Comparison of ENCODE assay signal across 9 mouse cellular contexts in genomic region chr17:83271509-83271908, GRCm38 (mm10). TPM values are rescaled to one million over a fixed set of nuclear protein-coding genes. Genes with fewer than 3 reads are reported as not detected.
DNase-seq lines count a peak whose midpoint lies in the region; ATAC-seq and TF ChIP-seq lines count a peak whose summit lies in the region.
"Had no signal": no experiment of that assay in that cellular context is flagged by ENCODE, and none has a peak within 500 bp of the region (broad histone marks: within the 10 kb centered on the region; RNA-seq: fewer than 3 reads in every experiment).

No protein-coding gene starts in this region.

- WGBS in intestine, postnatal 0 days, result 6% methylated on average over 3 of the region's 3 CpGs
- under 1% methylated on average over 3 of the region's 3 CpGs for WGBS in intestine, embryonic 16.5 days
- 7% methylated on average over 3 of the region's 3 CpGs for WGBS in embryonic facial prominence, embryonic 11.5 days
- WGBS in kidney, postnatal 0 days, result under 1% methylated on average over 3 of the region's 3 CpGs

- peak; percentile 95 for TF ChIP-seq CTCF in intestine, postnatal 0 days (IDR thresholded peaks at IDR 0.05; ENCODE audit: low read depth)
- peak; percentile 95 for TF ChIP-seq CTCF in kidney, postnatal 0 days (IDR thresholded peaks at IDR 0.05; ENCODE audit: low read depth)

- H3K9me3 ChIP-seq in intestine, postnatal 0 days (ENCODE audit: control insufficient read depth), result no peaks in the 10 kb centered on the region
- H3K9me3 ChIP-seq in intestine, embryonic 16.5 days (ENCODE audit: control insufficient read depth, low read length), result no peaks in the 10 kb centered on the region
- no peaks in the 10 kb centered on the region for H3K9me3 ChIP-seq in embryonic facial prominence, embryonic 11.5 days (replicated peaks; ENCODE audit: control insufficient read depth, low read length)
- H3K9me3 ChIP-seq in kidney, postnatal 0 days (replicated peaks; ENCODE audit: low read length), result no peaks in the 10 kb centered on the region
- H3K9me3 ChIP-seq: neural tube, embryonic 13.5 days had no signal

- no peaks in the 10 kb centered on the region for H3K36me3 ChIP-seq in intestine, postnatal 0 days (ENCODE audit: control insufficient read depth, insufficient read depth)
- no peaks in the 10 kb centered on the region for H3K36me3 ChIP-seq in intestine, embryonic 16.5 days (ENCODE audit: control insufficient read depth, insufficient read depth, low read length)
- no peaks in the 10 kb centered on the region for H3K36me3 ChIP-seq in embryonic facial prominence, embryonic 11.5 days (replicated peaks; ENCODE audit: control insufficient read depth, insufficient read depth, low read depth, low read length)
- no peaks in the 10 kb centered on the region for H3K36me3 ChIP-seq in kidney, postnatal 0 days (ENCODE audit: insufficient read depth, low read length)
- H3K36me3 ChIP-seq: neural tube, embryonic 13.5 days had no signal

- H3K27ac ChIP-seq in intestine, postnatal 0 days (ENCODE audit: low read depth, low read length), result no peak overlapping the region
- no peak overlapping the region for H3K27ac ChIP-seq in intestine, embryonic 16.5 days (ENCODE audit: low read length)
- no peak overlapping the region for H3K27ac ChIP-seq in embryonic facial prominence, embryonic 11.5 days (replicated peaks; ENCODE audit: low read depth, low read length)
- H3K27ac ChIP-seq in kidney, postnatal 0 days, result no peak overlapping the region
- H3K27ac ChIP-seq: neural tube, embryonic 13.5 days had no signal

- ATAC-seq in intestine, postnatal 0 days, result no peak
- ATAC-seq in intestine, embryonic 16.5 days, result no peak
- ATAC-seq in embryonic facial prominence, embryonic 11.5 days (replicated peaks; ENCODE audit: insufficient number of reproducible peaks, low FRiP score, low TSS enrichment, low read depth), result no peak
- no peak for ATAC-seq in kidney, postnatal 0 days (replicated peaks; ENCODE audit: low FRiP score, low read depth)

- H3K9ac ChIP-seq in intestine, postnatal 0 days (ENCODE audit: low read depth, low read length), result no peak overlapping the region
- H3K9ac ChIP-seq in intestine, embryonic 16.5 days (ENCODE audit: low read depth, low read length), result no peak overlapping the region
- H3K9ac ChIP-seq in embryonic facial prominence, embryonic 11.5 days (replicated peaks; ENCODE audit: low read length), result no peak overlapping the region
- no peak overlapping the region for H3K9ac ChIP-seq in kidney, postnatal 0 days (ENCODE audit: low read depth, low read length)
- H3K9ac ChIP-seq: neural tube, embryonic 13.5 days had no signal

- no peak overlapping the region for H3K4me3 ChIP-seq in intestine, postnatal 0 days (ENCODE audit: low read depth, low read length)
- no peak overlapping the region for H3K4me3 ChIP-seq in intestine, embryonic 16.5 days (ENCODE audit: low read length)
- no peak overlapping the region for H3K4me3 ChIP-seq in embryonic facial prominence, embryonic 11.5 days (ENCODE audit: low read depth, low read length)
- no peak overlapping the region for H3K4me3 ChIP-seq in kidney, postnatal 0 days (replicated peaks; ENCODE audit: low read depth, low read length)
- H3K4me3 ChIP-seq: neural tube, embryonic 13.5 days had no signal

- peaks cover 6% of the 10 kb centered on the region; the same call in 1 of the 2 replicates for H3K4me1 ChIP-seq in intestine, postnatal 0 days (replicated peaks; ENCODE audit: control insufficient read depth, insufficient read depth, low read length)
- peaks cover 20% of the 10 kb centered on the region for H3K4me1 ChIP-seq in intestine, embryonic 16.5 days (ENCODE audit: control insufficient read depth, insufficient read depth, low read length)
- H3K4me1 ChIP-seq in embryonic facial prominence, embryonic 11.5 days (ENCODE audit: control insufficient read depth, insufficient read depth, low read length), result peaks cover 3% of the 10 kb centered on the region; the same call in 1 of the 2 replicates
- H3K4me1 ChIP-seq in kidney, postnatal 0 days (replicated peaks; ENCODE audit: insufficient read depth, low read length), result peaks cover 7% of the 10 kb centered on the region; the same call in 1 of the 2 replicates

- no peaks in the 10 kb centered on the region; the same call in 1 of the 2 replicates for H3K27me3 ChIP-seq in intestine, postnatal 0 days (replicated peaks; ENCODE audit: control insufficient read depth, insufficient read depth, low read length)
- H3K27me3 ChIP-seq in intestine, embryonic 16.5 days (replicated peaks; ENCODE audit: control insufficient read depth, insufficient read depth, low read length), result no peaks in the 10 kb centered on the region
- no peaks in the 10 kb centered on the region for H3K27me3 ChIP-seq in embryonic facial prominence, embryonic 11.5 days (ENCODE audit: control insufficient read depth, insufficient read depth, low read length)
- H3K27me3 ChIP-seq in kidney, postnatal 0 days (ENCODE audit: insufficient read depth, low read length), result 0 out of 2 replicates have a peak, but pooled peaks cover 6% of the 10 kb centered on the region
- H3K27me3 ChIP-seq: neural tube, embryonic 13.5 days had no signal

- DNase-seq in adrenal gland, postnatal 10 days, result peak; percentile 89
- peak; percentile 90 for DNase-seq in embryonic facial prominence, embryonic 11.5 days (ENCODE audit: low spot score)
- peak; percentile 92 for DNase-seq in kidney, postnatal 0 days (ENCODE audit: low spot score)
- DNase-seq in lung, adult 18-20 months, result peak; percentile 77 to 82
- DNase-seq in right cerebral cortex, adult 2 months (ENCODE audit: low spot score in 2 of 2), result peak; percentile 80 to 84
- DNase-seq in urinary bladder, postnatal 10 days (ENCODE audit: low spot score), result peak; percentile 58

- no peak overlapping the region for H3K4me2 ChIP-seq in intestine, postnatal 0 days (replicated peaks; ENCODE audit: low read depth)
- no peak overlapping the region for H3K4me2 ChIP-seq in intestine, embryonic 16.5 days (ENCODE audit: low read depth, low read length)
- no peak overlapping the region for H3K4me2 ChIP-seq in embryonic facial prominence, embryonic 11.5 days (ENCODE audit: low read depth, low read length)
- no peak overlapping the region for H3K4me2 ChIP-seq in kidney, postnatal 0 days (ENCODE audit: low read length)
- H3K4me2 ChIP-seq: neural tube, embryonic 13.5 days had no signal

RNA-seq across cellular contexts. Expression of gene Pkdcc, which starts 56.4 kb away (rescaled TPM):
- 15.8 and 17.5 TPM in 2 replicates for polyA plus RNA-seq in intestine, postnatal 0 days (2015; fragmentation: Nextera tagmentation; extraction: Ambion mirVana)
- polyA plus RNA-seq in intestine, embryonic 16.5 days (2015; fragmentation: Nextera tagmentation; extraction: Ambion mirVana), result 18.3 and 18.7 TPM in 2 replicates
- total RNA-seq in adrenal gland, postnatal 10 days (2021), result 100 to 1,000 TPM in 1 of 2 experiments, 10 to 100 TPM in 1; 95.0 to 101 TPM
- polyA plus RNA-seq in embryonic facial prominence, embryonic 11.5 days (2014; fragmentation: Nextera tagmentation; extraction: Ambion mirVana), result 23.4 and 24.5 TPM in 2 replicates
- 28.5 and 29.1 TPM in 2 replicates for polyA plus RNA-seq in kidney, postnatal 0 days (2015; fragmentation: Nextera tagmentation; extraction: Ambion mirVana)
